Mouse (Mus musculus): Measurements from ENCODE around the gene Tank.

GRCm38 (mm10) chr2:61686533-61686932 is 108.1 kb downstream of the Tank start:
- TF ChIP-seq EP300 (optimal IDR thresholded peaks at IDR 0.05) = no peak
- no peak for TF ChIP-seq CTCF (IDR thresholded peaks at IDR 0.05; ENCODE audit: low read depth)
